Mouse (Mus musculus) gastrocnemius, postnatal 14 days (tissue): ENCODE results near the gene Olfr996. TPM values are rescaled to one million over a fixed set of nuclear protein-coding genes. Genes with fewer than 3 reads are reported as not detected.
"Not testable (repeated sequence)": the region's sequence is repeated elsewhere in the genome, so short reads cannot be mapped to it uniquely, and the experiment has no call there.

Experiments
- DNase-seq: peaks from one replicate; pipeline ENCODE4 v3.0.0; 2021; ENCODE audit warnings: mixed read lengths
- intact Hi-C: fragments of 180-260 bp; cut with DNase I; formaldehyde crosslinking; loops from one replicate; pipeline ENCODE4 v1.15.1; 2025; ENCODE audit warnings: low total_unique reads
- long read RNA-seq, 2 experiments: library from polyadenylated mRNA; stranded (forward); transcript quantifications; one replicate each; pipeline ENCODE4 v2.0.0; 2021
- total RNA-seq, 2 experiments: library from RNA; stranded (reverse); gene quantifications; 2 replicates each; pipeline ENCODE4 v1.2.3; 2021

Olfr996 gene
- total RNA-seq: not detected
- long read RNA-seq, experiment 1: 0 reads
- long read RNA-seq, experiment 2: 0 reads

GRCm38 (mm10) chr2:85578915-85579314, at the start of gene Olfr996:
Gene Olfr996, plus strand, starts transcription at chr2:85579215.
- intact Hi-C loops: no loop called here
- no peak for DNase-seq

DNA sequence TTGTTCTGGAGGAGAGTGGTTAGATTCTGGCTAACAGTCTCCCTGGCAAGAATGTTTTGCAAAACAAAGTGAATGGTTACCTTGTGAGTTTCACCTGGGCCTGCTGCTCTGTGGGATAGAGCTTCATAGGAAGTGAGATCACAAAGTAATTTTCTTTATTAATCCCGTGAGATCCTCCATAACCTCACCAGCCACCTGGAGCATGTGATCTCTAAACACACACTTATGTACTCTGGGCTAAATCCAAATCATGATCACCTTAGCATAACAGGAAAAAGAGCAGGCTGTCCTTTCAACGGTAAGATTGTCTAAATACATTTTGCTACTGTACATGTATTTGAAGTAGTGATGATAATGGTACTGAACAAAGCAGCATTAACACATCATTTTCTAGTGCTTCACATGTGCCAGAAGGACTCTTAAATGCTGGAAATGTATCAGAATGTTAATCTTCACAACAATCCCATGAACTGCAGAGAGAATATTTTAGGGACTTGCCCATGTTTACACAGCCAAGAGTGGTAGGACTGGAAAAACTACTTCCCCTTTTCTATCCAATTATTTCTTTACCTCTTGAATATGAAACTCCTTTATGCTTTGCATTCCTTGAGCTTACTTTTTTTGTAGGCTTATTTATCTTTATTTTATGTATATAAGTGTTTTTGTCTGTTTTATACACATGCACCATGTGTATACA, 46.8 kb upstream of the Olfr996 start:
- no peak for DNase-seq
- intact Hi-C loops: no loop called here

GRCm38 (mm10) chr2:85533934-85534333, 45.1 kb upstream of the Olfr996 start:
- intact Hi-C loops: no loop called here
- no peak for DNase-seq

DNA sequence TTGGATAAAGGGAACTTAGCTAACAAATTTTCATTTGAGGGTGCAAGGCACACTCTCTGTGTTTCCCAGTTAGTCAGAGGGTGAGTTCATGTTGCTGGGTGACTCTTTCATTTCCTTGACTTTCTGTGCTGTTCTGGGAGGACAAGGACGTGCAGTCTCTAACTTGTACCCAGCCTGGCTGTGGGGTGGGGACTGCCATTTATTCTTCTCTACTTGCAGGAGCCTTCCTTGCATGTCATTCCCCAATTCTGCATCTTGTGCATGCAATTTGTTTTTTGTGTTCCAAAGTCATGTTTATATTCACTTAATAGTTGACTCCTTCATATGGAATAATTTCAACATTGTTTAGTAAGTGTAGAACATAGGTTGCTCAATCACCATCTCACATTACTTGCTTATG, 24.2 kb upstream of the Olfr996 start:
- no peak for DNase-seq
- intact Hi-C loops: no loop called here

DNA sequence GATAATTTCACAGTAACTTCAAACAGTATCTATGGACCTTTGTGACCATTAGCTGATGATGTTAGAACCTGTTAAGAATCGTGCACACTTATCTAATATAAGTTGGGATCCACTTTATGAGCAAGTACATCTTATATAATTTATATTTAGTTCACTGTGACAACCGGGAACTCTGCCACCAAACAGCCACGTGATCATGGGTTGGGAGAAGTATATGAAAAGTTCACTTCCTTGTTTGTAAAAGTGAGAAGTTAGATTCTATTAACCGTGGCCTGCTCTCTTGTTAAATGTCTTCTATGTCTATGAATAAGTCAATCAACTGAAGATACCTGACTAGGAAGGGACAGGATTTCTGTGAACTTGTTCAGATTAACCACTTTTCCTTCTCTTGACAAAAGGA, 18.8 kb upstream of the Olfr996 start:
- no peak for DNase-seq
- intact Hi-C loops: loop anchor here (2.0 kb wide), 1 partner anchor 437 kb away; no protein-coding TSS in a partner anchor

DNA sequence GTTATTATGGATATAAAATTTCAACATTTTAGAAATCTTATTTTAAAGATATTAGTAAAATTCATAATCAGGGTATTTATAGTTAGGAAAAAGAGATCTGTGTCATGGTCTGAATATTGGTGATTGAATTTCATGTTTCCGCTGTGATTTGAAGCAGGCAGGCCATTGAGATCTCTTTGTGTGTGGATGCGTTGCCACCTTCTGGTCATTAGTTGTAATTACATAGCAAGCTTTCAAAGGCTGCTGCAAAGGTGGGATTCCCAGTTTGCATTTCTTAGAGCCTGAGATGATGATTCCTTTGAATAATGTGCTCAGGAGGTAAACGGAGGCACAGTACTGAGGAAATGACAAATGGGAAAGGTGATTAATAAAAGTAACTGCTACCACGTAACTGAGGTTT, 17.8 kb upstream of the Olfr996 start:
- no peak for DNase-seq
- intact Hi-C loops: loop anchor here (2.0 kb wide), 1 partner anchor 438 kb away; no protein-coding TSS in a partner anchor

DNA sequence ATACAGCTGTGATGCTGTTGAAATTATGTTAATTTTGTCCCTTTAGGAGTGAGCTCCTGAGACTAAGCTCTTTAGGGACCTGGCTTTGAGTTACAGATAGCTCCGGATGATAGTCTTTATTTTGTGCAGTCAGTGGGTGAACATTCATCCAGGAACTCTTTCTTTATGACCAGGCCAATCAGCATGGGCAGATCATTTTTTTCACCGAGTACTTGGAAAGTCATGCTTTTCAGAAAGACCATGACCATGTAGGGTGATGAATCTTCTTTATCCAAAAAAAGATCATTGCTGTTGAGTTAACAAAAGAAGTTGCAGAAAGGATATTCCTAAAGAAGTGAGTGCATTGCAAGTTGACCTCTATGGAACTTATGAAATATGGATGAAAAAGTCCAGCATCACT, 9.6 kb downstream of the Olfr996 start, which contains the start of gene Olfr998:
Gene Olfr998 (plus strand): TSS at position 301 of the 400 bp plus-strand sequence.
- DNase-seq, intact Hi-C loops: not testable (repeated sequence)

DNA sequence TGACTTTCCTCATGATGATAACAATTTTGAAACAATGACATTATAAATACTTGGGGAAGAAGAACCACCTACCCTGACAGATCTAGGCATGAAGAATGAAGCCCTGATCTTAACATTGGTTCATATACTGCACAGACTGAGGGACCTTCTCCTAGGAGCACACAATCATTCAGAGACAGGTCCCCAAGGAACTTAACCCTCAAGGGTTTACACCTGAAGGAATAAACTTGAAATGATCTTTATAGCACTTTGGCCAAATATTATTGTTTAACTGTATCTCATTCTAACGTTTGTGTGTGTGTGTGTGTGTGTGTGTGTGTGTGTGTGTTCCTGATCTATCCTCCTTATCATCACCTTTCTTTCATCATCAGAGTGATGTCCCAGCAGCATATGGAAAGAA, 32.8 kb downstream of the Olfr996 start, which contains the start of gene Olfr1000:
Gene Olfr1000 (minus strand): TSS at position 101 of the 400 bp plus-strand sequence.
- DNase-seq: no peak
- intact Hi-C loops: no loop called here

Other genes starting within 250 kb of the Olfr996 start
- not detected for gene Olfr987, start 239.9 kb upstream of the Olfr996 start, total RNA-seq
- gene Olfr988, start 216.0 kb upstream of the Olfr996 start, total RNA-seq: not detected
- gene Olfr992, start 169.7 kb upstream of the Olfr996 start, total RNA-seq: not detected
- not detected for gene Olfr993, start 164.3 kb upstream of the Olfr996 start, total RNA-seq
- gene Olfr994, start 142.8 kb upstream of the Olfr996 start, total RNA-seq: not detected
- not detected for gene Olfr995, start 135.6 kb upstream of the Olfr996 start, total RNA-seq
- not detected for gene 4833423E24Rik, start 60.2 kb upstream of the Olfr996 start, total RNA-seq
- gene Olfr998, start 9.7 kb downstream of the Olfr996 start, total RNA-seq: not detected
- gene Olfr1000, start 32.7 kb downstream of the Olfr996 start, total RNA-seq: not detected
- gene Olfr1002, start 71.5 kb downstream of the Olfr996 start, total RNA-seq: not detected
- not detected for gene Olfr154, start 85.2 kb downstream of the Olfr996 start, total RNA-seq
- not detected for gene Olfr1006, start 99.6 kb downstream of the Olfr996 start, total RNA-seq
- not detected for gene Olfr1008, start 110.2 kb downstream of the Olfr996 start, total RNA-seq
- not detected for gene Olfr1009, start 136.2 kb downstream of the Olfr996 start, total RNA-seq
- gene Olfr1012, start 183.6 kb downstream of the Olfr996 start, total RNA-seq: not detected
- not detected for gene Olfr1013, start 187.9 kb downstream of the Olfr996 start, total RNA-seq
- gene Olfr1014, start 193.5 kb downstream of the Olfr996 start, total RNA-seq: not detected
- not detected for gene Olfr1015, start 202.8 kb downstream of the Olfr996 start, total RNA-seq
- gene Olfr1016, start 223.3 kb downstream of the Olfr996 start, total RNA-seq: not detected
- not detected for gene Olfr1018, start 239.3 kb downstream of the Olfr996 start, total RNA-seq